17 mouse cellular contexts compared by ENCODE assay signal in the genomic region with DNA sequence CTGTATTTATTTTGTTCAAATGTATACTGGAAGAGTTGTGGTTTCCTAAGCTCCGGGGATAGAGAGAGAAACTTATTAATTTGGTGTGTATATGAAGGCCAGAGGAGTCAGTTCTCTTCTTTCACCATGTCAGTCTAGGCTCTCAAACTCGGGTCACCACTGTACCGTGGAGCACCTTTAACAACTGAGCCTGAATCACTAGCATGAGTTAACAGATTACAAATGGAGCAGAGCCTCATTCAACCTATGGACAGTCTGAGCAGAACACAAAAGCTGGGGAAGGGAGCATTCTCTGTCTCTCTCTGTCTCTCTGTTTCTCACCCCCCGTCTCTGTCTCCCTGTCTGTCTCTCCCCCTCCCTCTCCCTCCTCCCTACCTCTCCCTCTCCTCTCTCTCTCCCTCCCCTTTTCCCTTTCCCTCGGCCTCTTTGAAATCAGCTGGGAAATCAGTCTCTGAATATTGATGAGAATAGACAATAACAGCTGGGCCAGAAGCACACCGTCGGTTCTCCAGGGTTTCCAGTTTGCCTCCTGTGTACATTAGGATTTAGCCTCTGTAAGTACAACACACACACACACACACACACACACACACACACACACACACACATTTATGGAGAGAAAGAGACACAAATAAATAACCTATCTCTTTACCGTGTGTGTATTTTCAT.
A peak's percentile ranks its signal among the peaks of the same experiment; 100 is the strongest.
DNase-seq lines count a peak whose midpoint lies in the region; ATAC-seq and TF ChIP-seq lines count a peak whose summit lies in the region.
"Had no signal": no experiment of that assay in that cellular context is flagged by ENCODE, and none has a peak within 500 bp of the region (broad histone marks: within the 10 kb centered on the region; RNA-seq: fewer than 3 reads in every experiment).

No protein-coding gene starts in this region.

- H3K27me3 ChIP-seq in neural tube, embryonic 11.5 days (ENCODE audit: control insufficient read depth, insufficient read depth, low read length): no peaks in the 10 kb centered on the region
- H3K27me3 ChIP-seq in neural tube, embryonic 15.5 days (replicated peaks): 0 out of 2 replicates have a peak, but pooled peaks cover 3% of the 10 kb centered on the region
- no peaks in the 10 kb centered on the region for H3K27me3 ChIP-seq in midbrain, embryonic 13.5 days
- H3K27me3 ChIP-seq in intestine, postnatal 0 days (replicated peaks; ENCODE audit: control insufficient read depth, insufficient read depth, low read length): no peaks in the 10 kb centered on the region
- H3K27me3 ChIP-seq: hindbrain, embryonic 15.5 days had no signal

- peak; percentile 29; the same call in 1 of the 2 replicates for ATAC-seq in neural tube, embryonic 11.5 days (ENCODE audit: insufficient read depth, low FRiP score, low TSS enrichment)
- no peak for ATAC-seq in neural tube, embryonic 15.5 days (ENCODE audit: low FRiP score)
- ATAC-seq in midbrain, embryonic 13.5 days: peak; percentile 70
- ATAC-seq in intestine, postnatal 0 days: no peak

- H3K4me2 ChIP-seq in neural tube, embryonic 11.5 days (ENCODE audit: low read depth): no peak overlapping the region
- no peak overlapping the region for H3K4me2 ChIP-seq in neural tube, embryonic 15.5 days
- no peak overlapping the region for H3K4me2 ChIP-seq in midbrain, embryonic 13.5 days (replicated peaks)
- no peak overlapping the region for H3K4me2 ChIP-seq in intestine, postnatal 0 days (replicated peaks; ENCODE audit: low read depth)

- no peak overlapping the region for H3K27ac ChIP-seq in neural tube, embryonic 11.5 days (ENCODE audit: low read depth, low read length)
- H3K27ac ChIP-seq in neural tube, embryonic 15.5 days (replicated peaks): no peak overlapping the region
- no peak overlapping the region for H3K27ac ChIP-seq in midbrain, embryonic 13.5 days
- no peak overlapping the region for H3K27ac ChIP-seq in intestine, postnatal 0 days (ENCODE audit: low read depth, low read length)
- H3K27ac ChIP-seq: embryonic facial prominence, embryonic 15.5 days; limb, embryonic 15.5 days; liver, embryonic 15.5 days had no signal

- peak; percentile 25 for DNase-seq in heart, adult 11 months
- DNase-seq in heart, adult 18-20 months: no peak
- peak; percentile 40 for DNase-seq in neural tube, embryonic 11.5 days (ENCODE audit: low spot score)
- no peak for DNase-seq in right cerebral cortex, postnatal 4 days
- DNase-seq: gastrocnemius, postnatal 36 days; kidney, adult 18-20 months; kidney, postnatal 14 days; lung, postnatal 10 days; thymus, postnatal 14 days had no signal

- TF ChIP-seq CTCF in intestine, postnatal 0 days (IDR thresholded peaks at IDR 0.05; ENCODE audit: low read depth): no peak

- H3K36me3 ChIP-seq in neural tube, embryonic 11.5 days (ENCODE audit: control insufficient read depth, insufficient read depth, low read length): no peaks in the 10 kb centered on the region
- no peaks in the 10 kb centered on the region for H3K36me3 ChIP-seq in neural tube, embryonic 15.5 days
- no peaks in the 10 kb centered on the region for H3K36me3 ChIP-seq in midbrain, embryonic 13.5 days
- H3K36me3 ChIP-seq in intestine, postnatal 0 days (ENCODE audit: control insufficient read depth, insufficient read depth): no peaks in the 10 kb centered on the region
- H3K36me3 ChIP-seq: embryonic facial prominence, embryonic 15.5 days; heart, embryonic 10.5 days; hindbrain, embryonic 15.5 days; limb, embryonic 15.5 days; liver, embryonic 15.5 days had no signal

- H3K4me3 ChIP-seq in neural tube, embryonic 11.5 days (ENCODE audit: low read depth, low read length): no peak overlapping the region
- no peak overlapping the region for H3K4me3 ChIP-seq in neural tube, embryonic 15.5 days (replicated peaks)
- no peak overlapping the region for H3K4me3 ChIP-seq in midbrain, embryonic 13.5 days (replicated peaks)
- no peak overlapping the region for H3K4me3 ChIP-seq in intestine, postnatal 0 days (ENCODE audit: low read depth, low read length)
- H3K4me3 ChIP-seq: liver, embryonic 15.5 days had no signal

- H3K9ac ChIP-seq in neural tube, embryonic 11.5 days (ENCODE audit: low read length): no peak overlapping the region
- no peak overlapping the region for H3K9ac ChIP-seq in neural tube, embryonic 15.5 days (replicated peaks)
- no peak overlapping the region for H3K9ac ChIP-seq in midbrain, embryonic 13.5 days (replicated peaks)
- H3K9ac ChIP-seq in intestine, postnatal 0 days (ENCODE audit: low read depth, low read length): no peak overlapping the region
- H3K9ac ChIP-seq: embryonic facial prominence, embryonic 15.5 days; limb, embryonic 15.5 days; liver, embryonic 15.5 days had no signal

- WGBS in neural tube, embryonic 11.5 days: 59% methylated on average over 8 of the region's 8 CpGs
- WGBS in neural tube, embryonic 15.5 days: 33% methylated on average over 8 of the region's 8 CpGs
- WGBS in midbrain, embryonic 13.5 days: 36% methylated on average over 8 of the region's 8 CpGs
- 61% methylated on average over 8 of the region's 8 CpGs for WGBS in intestine, postnatal 0 days

- H3K9me3 ChIP-seq in neural tube, embryonic 11.5 days (ENCODE audit: control insufficient read depth, low read length): no peaks in the 10 kb centered on the region
- H3K9me3 ChIP-seq in neural tube, embryonic 15.5 days (replicated peaks): no peaks in the 10 kb centered on the region
- no peaks in the 10 kb centered on the region for H3K9me3 ChIP-seq in midbrain, embryonic 13.5 days
- H3K9me3 ChIP-seq in intestine, postnatal 0 days (ENCODE audit: control insufficient read depth): no peaks in the 10 kb centered on the region
- H3K9me3 ChIP-seq: embryonic facial prominence, embryonic 15.5 days; heart, embryonic 10.5 days; hindbrain, embryonic 15.5 days; limb, embryonic 15.5 days; liver, embryonic 15.5 days had no signal

- no peaks in the 10 kb centered on the region; the same call in 1 of the 2 replicates for H3K4me1 ChIP-seq in neural tube, embryonic 11.5 days (ENCODE audit: control insufficient read depth, insufficient read depth, low read length)
- H3K4me1 ChIP-seq in neural tube, embryonic 15.5 days: peaks cover 14% of the 10 kb centered on the region; the same call in 1 of the 2 replicates
- peaks cover 20% of the 10 kb centered on the region for H3K4me1 ChIP-seq in midbrain, embryonic 13.5 days (replicated peaks)
- H3K4me1 ChIP-seq in intestine, postnatal 0 days (replicated peaks; ENCODE audit: control insufficient read depth, insufficient read depth, low read length): peaks cover 3% of the 10 kb centered on the region; the same call in 1 of the 2 replicates
- H3K4me1 ChIP-seq: liver, embryonic 15.5 days had no signal

Comparison
In these comparisons a context has a peak if more than half of its experiments do, and no peak if none do; other contexts are left out.
1. DNase-seq: peak in heart, adult 11 months (single experiment) and neural tube, embryonic 11.5 days (single experiment); none in heart, adult 18-20 months (0 of 2) and right cerebral cortex, postnatal 4 days (single experiment).
2. ATAC-seq: peak in neural tube, embryonic 11.5 days (single experiment) and midbrain, embryonic 13.5 days (single experiment); none in neural tube, embryonic 15.5 days (single experiment) and intestine, postnatal 0 days (single experiment).